Mouse (Mus musculus) left cerebral cortex, postnatal 4 days (tissue): ENCODE measurements around the gene Nxf1. TPM values are rescaled to one million over a fixed set of nuclear protein-coding genes. Genes with fewer than 3 reads are reported as not detected.

ENCODE experiments used
- DNase-seq: peaks from one replicate; pipeline ENCODE4 v3.0.0-alpha.2; 2022
- intact Hi-C: fragments of 180-260 bp; cut with DNase I; formaldehyde crosslinking; loops from one replicate; pipeline ENCODE4 v1.15.1; 2025
- microRNA-seq: library from miRNA; unstranded; fragments of <30 nt; microRNA quantifications from one replicate; pipeline ENCODE4 v1.2.0, GENCODE M21; 2022
- total RNA-seq, 2 experiments: library from RNA; stranded (reverse); gene quantifications; 2 replicates each; pipeline ENCODE4 v1.2.3; 2021

Nxf1 gene
- total RNA-seq, 2 experiments from 2014 or later: 105 to 110 TPM

- intact Hi-C loops: no loop called here
- DNase-seq: no peak
Measured at GRCm38 (mm10) chr19:8817001-8817400, 60.1 kb downstream of the Nxf1 start.

GRCm38 (mm10) chr19:8818301-8818798 is 61.5 kb downstream of the Nxf1 start:
- intact Hi-C loops: no loop called here

GRCm38 (mm10) chr19:8818801-8819595 is 62.1 kb downstream of the Nxf1 start, which contains the start of gene Ttc9c:
TSS of gene Ttc9c (minus strand) at chr19:8819333.
- intact Hi-C loops: no loop called here
- DNase-seq: peak; percentile 97

More at GRCm38 (mm10) chr19:8818301-8818798, 61.5 kb downstream of the Nxf1 start:
- DNase-seq: no peak

- intact Hi-C loops: loop anchor here (10.0 kb wide), 1 partner anchor 65 kb away; the partner anchor contains the start of gene Nxf1
- peak; percentile 99 for DNase-seq
Measured at GRCm38 (mm10) chr19:8819596-8820423, 62.9 kb downstream of the Nxf1 start, which contains the start of gene Hnrnpul2. TSS of gene Hnrnpul2 (plus strand) at chr19:8820010.

Small RNAs within 50 kb of the gene (microRNA-seq; reads per million reads assigned to microRNA genes)
- gene Mir6992: not detected

Other genes starting within 250 kb of the Nxf1 start
- gene Slc22a8, start 165.8 kb upstream of the Nxf1 start, total RNA-seq: 10 to 100 TPM; 16.0 to 17.9 TPM
- 10 to 100 TPM; 12.0 TPM for gene Slc22a6, start 139.0 kb upstream of the Nxf1 start, total RNA-seq
- gene Chrm1, start 93.3 kb upstream of the Nxf1 start, total RNA-seq: 10 to 100 TPM; 58.0 to 63.6 TPM
- 100 to 1,000 TPM; 166 to 179 TPM for gene Slc3a2, start 33.7 kb upstream of the Nxf1 start, total RNA-seq
- gene Wdr74, start 21.2 kb upstream of the Nxf1 start, total RNA-seq: 10 to 100 TPM; 55.9 to 56.5 TPM
- gene 1700092M07Rik, start 16.4 kb upstream of the Nxf1 start, total RNA-seq: 1 to 10 TPM; 2.7 to 2.8 TPM
- 10 to 100 TPM; 70.8 to 77.5 TPM for gene Stx5a, start 15.7 kb upstream of the Nxf1 start, total RNA-seq
- 100 to 1,000 TPM in 1 of 2 experiments, 10 to 100 TPM in 1; 96.5 to 102 TPM for gene Tmem223, start 13.9 kb downstream of the Nxf1 start, total RNA-seq
- gene Tmem179b, start 17.4 kb downstream of the Nxf1 start, total RNA-seq: 1 to 10 TPM; 8.2 to 9.2 TPM
- gene Taf6l, start 29.3 kb downstream of the Nxf1 start, total RNA-seq: 10 to 100 TPM; 24.9 to 29.4 TPM
- gene Polr2g, start 41.5 kb downstream of the Nxf1 start, total RNA-seq: 10 to 100 TPM; 87.2 to 92.3 TPM
- 1 to 10 TPM; 5.1 to 6.8 TPM for gene Zbtb3, start 45.5 kb downstream of the Nxf1 start, total RNA-seq
- gene Ttc9c, start 62.3 kb downstream of the Nxf1 start, total RNA-seq: 10 to 100 TPM; 46.0 to 47.2 TPM
- 100 to 1,000 TPM; 108 to 116 TPM for gene Hnrnpul2, start 62.9 kb downstream of the Nxf1 start, total RNA-seq
- gene AC129217.1, start 72.7 kb downstream of the Nxf1 start, total RNA-seq: not detected
- 10 to 100 TPM; 76.9 to 78.4 TPM for gene Bscl2, start 80.4 kb downstream of the Nxf1 start, total RNA-seq
- 100 to 1,000 TPM; 275 to 279 TPM for gene Gng3, start 82.1 kb downstream of the Nxf1 start, total RNA-seq
- gene Lrrn4cl, start 93.7 kb downstream of the Nxf1 start, total RNA-seq: under 1 TPM; 0.76 to 0.93 TPM
- 100 to 1,000 TPM; 109 to 122 TPM for gene Ubxn1, start 114.4 kb downstream of the Nxf1 start, total RNA-seq
- 10 to 100 TPM; 22.3 to 25.7 TPM for gene Uqcc3, start 123.8 kb downstream of the Nxf1 start, total RNA-seq
- 1 to 10 TPM; 4.6 to 8.6 TPM for gene Lbhd1, start 126.7 kb downstream of the Nxf1 start, total RNA-seq
- not detected for gene Gm49403, start 126.9 kb downstream of the Nxf1 start, total RNA-seq
- 10 to 100 TPM; 16.4 to 21.4 TPM for gene 1810009A15Rik, start 131.8 kb downstream of the Nxf1 start, total RNA-seq
- 1 to 10 TPM; 4.2 to 5.8 TPM for gene Gm49416, start 131.9 kb downstream of the Nxf1 start, total RNA-seq
- 10 to 100 TPM; 25.3 to 25.6 TPM for gene Ints5, start 135.9 kb downstream of the Nxf1 start, total RNA-seq
- gene Ganab, start 141.0 kb downstream of the Nxf1 start, total RNA-seq: 100 to 1,000 TPM; 102 to 110 TPM
- gene B3gat3, start 163.3 kb downstream of the Nxf1 start, total RNA-seq: 100 to 1,000 TPM; 109 to 115 TPM
- gene Rom1, start 172.3 kb downstream of the Nxf1 start, total RNA-seq: 1 to 10 TPM; 1.4 to 1.7 TPM
- gene Eml3, start 172.5 kb downstream of the Nxf1 start, total RNA-seq: 10 to 100 TPM in 1 of 2 experiments, 1 to 10 TPM in 1; 9.4 to 11.6 TPM
- gene Mta2, start 184.8 kb downstream of the Nxf1 start, total RNA-seq: 10 to 100 TPM; 75.4 to 79.6 TPM
- 10 to 100 TPM; 17.5 to 20.0 TPM for gene Tut1, start 196.8 kb downstream of the Nxf1 start, total RNA-seq
- gene Eef1g, start 210.0 kb downstream of the Nxf1 start, total RNA-seq: 100 to 1,000 TPM; 385 to 398 TPM
- gene Ahnak, start 232.2 kb downstream of the Nxf1 start, total RNA-seq: 10 to 100 TPM; 14.0 to 18.5 TPM